Mouse (Mus musculus) MEL (cell line): ENCODE measurements around the gene Arpc5. TPM values are rescaled to one million over a fixed set of nuclear protein-coding genes. Genes with fewer than 3 reads are reported as not detected.

Source experiments
- DNase-seq: peaks from one replicate; pipeline ENCODE4 v3.0.0; 2011; ENCODE audit warnings: low read depth, low spot score
- H3K27ac ChIP-seq: 2 replicates; pipeline ENCODE4 v1.5.1; 2012; ENCODE audit warnings: low read depth, mild to moderate bottlenecking, control low read depth, low read length, moderate library complexity; ENCODE audit not compliant: control insufficient read depth
- H3K27me3 ChIP-seq, 2 experiments: fragments of 150-350 bp in 1 of 2; sonication (generic) in 1 of 2; 2 replicates each; pipeline ENCODE4 v1.6.1; 2012; ENCODE audit warnings: low read length in 2 of 2, mild to moderate bottlenecking in 2 of 2, improper control_type of control experiment in 1 of 2, moderate library complexity in 1 of 2; ENCODE audit not compliant: insufficient read depth in 2 of 2, control insufficient read depth in 1 of 2
- H3K36me3 ChIP-seq, 2 experiments: 2 replicates each; pipeline ENCODE4 v1.6.1; 2012 to 2014; ENCODE audit warnings: low read length in 2 of 2, improper control_type of control experiment in 1 of 2, inconsistent platforms in 1 of 2, mild to moderate bottlenecking in 1 of 2; ENCODE audit not compliant: insufficient read depth in 2 of 2, control insufficient read depth in 1 of 2
- H3K4me1 ChIP-seq, 2 experiments: fragments of 150-350 bp in 1 of 2; sonication (generic) in 1 of 2; 2 replicates each; pipeline ENCODE4 v1.6.1; 2012; ENCODE audit warnings: low read length in 2 of 2, improper control_type of control experiment in 1 of 2, mild to moderate bottlenecking in 1 of 2; ENCODE audit not compliant: insufficient read depth in 2 of 2, control insufficient read depth in 1 of 2
- H3K4me3 ChIP-seq, 2 experiments: fragments of 150-350 bp in 1 of 2; sonication (generic) in 1 of 2; 2 replicates each; pipeline ENCODE4 v1.5.1; 2012; ENCODE audit warnings: low read depth in 2 of 2, low read length in 2 of 2, mild to moderate bottlenecking in 2 of 2, moderate library complexity in 2 of 2, control low read depth in 1 of 2, improper control_type of control experiment in 1 of 2; ENCODE audit not compliant: control insufficient read depth in 1 of 2, insufficient read depth in 1 of 2
- H3K79me2 ChIP-seq: 2 replicates; pipeline ENCODE4 v1.6.1; 2012; ENCODE audit warnings: mild to moderate bottlenecking, low read length, moderate library complexity; ENCODE audit not compliant: control insufficient read depth, poor library complexity, insufficient read depth
- H3K9ac ChIP-seq: 2 replicates; pipeline ENCODE4 v1.6.1; 2012; ENCODE audit warnings: low read depth, mild to moderate bottlenecking, control low read depth, low read length, moderate library complexity; ENCODE audit not compliant: control insufficient read depth, poor library complexity, severe bottlenecking
- H3K9me3 ChIP-seq: fragments of 150-350 bp; sonication (generic); replicated peaks from 2 replicates; pipeline ENCODE4 v1.6.1; 2012; ENCODE audit warnings: mild to moderate bottlenecking, low read length, improper control_type of control experiment, moderate library complexity; ENCODE audit not compliant: insufficient read depth
- CHD1 ChIP-seq: IDR thresholded peaks from 2 replicates; pipeline ENCODE4 v1.6.1; 2012; ENCODE audit warnings: low read depth, mild to moderate bottlenecking, inconsistent platforms, low read length, improper control_type of control experiment
- CTCF ChIP-seq, 3 experiments: IDR thresholded peaks in 2 of 3; conservative IDR thresholded peaks in 1 of 3; 2 replicates each; pipeline ENCODE4 v1.5.1; 2011 to 2012; ENCODE audit warnings: low read length in 3 of 3, low read depth in 2 of 3, mild to moderate bottlenecking in 2 of 3, improper control_type of control experiment in 1 of 3, inconsistent platforms in 1 of 3, mixed read lengths in 1 of 3, moderate library complexity in 1 of 3; ENCODE audit not compliant: control insufficient read depth in 1 of 3, insufficient read depth in 1 of 3, poor library complexity in 1 of 3, severe bottlenecking in 1 of 3
- E2F4 ChIP-seq: IDR thresholded peaks from 2 replicates; pipeline ENCODE4 v1.6.1; 2011; ENCODE audit warnings: low read depth, low read length, improper control_type of control experiment, borderline replicate concordance
- ELF1 ChIP-seq: IDR thresholded peaks from 2 replicates; pipeline ENCODE4 v1.6.1; 2014; ENCODE audit warnings: low read depth, mild to moderate bottlenecking, inconsistent platforms, low read length, improper control_type of control experiment, moderate library complexity
- EP300 ChIP-seq, 2 experiments: IDR thresholded peaks; 2 replicates each; pipeline ENCODE4 v1.6.1; 2011; ENCODE audit warnings: improper control_type of control experiment in 2 of 2, low read length in 2 of 2, low read depth in 1 of 2, mild to moderate bottlenecking in 1 of 2
- ETS1 ChIP-seq: IDR thresholded peaks from 2 replicates; pipeline ENCODE4 v1.6.1; 2012; ENCODE audit warnings: low read depth, mild to moderate bottlenecking, inconsistent platforms, low read length, improper control_type of control experiment, moderate library complexity
- GATA1 ChIP-seq: IDR thresholded peaks from 2 replicates; pipeline ENCODE4 v1.6.1; 2011; ENCODE audit warnings: low read depth, low read length, improper control_type of control experiment
- HCFC1 ChIP-seq: IDR thresholded peaks from 2 replicates; pipeline ENCODE4 v1.6.1; 2012; ENCODE audit warnings: low read depth, mild to moderate bottlenecking, inconsistent platforms, low read length, improper control_type of control experiment, moderate library complexity
- JUND ChIP-seq: IDR thresholded peaks from 2 replicates; pipeline ENCODE4 v1.6.1; 2011; ENCODE audit warnings: low read depth, mild to moderate bottlenecking, improper control_type of control experiment, low read length
- KAT2A ChIP-seq: conservative IDR thresholded peaks from 2 replicates; pipeline ENCODE4 v1.6.1; 2012; ENCODE audit warnings: low read depth, low read length, improper control_type of control experiment, inconsistent platforms
- MAFK ChIP-seq: IDR thresholded peaks from 2 replicates; pipeline ENCODE4 v1.6.1; 2011; ENCODE audit warnings: low read depth, mild to moderate bottlenecking, low read length, improper control_type of control experiment, borderline replicate concordance
- MAZ ChIP-seq: IDR thresholded peaks from 2 replicates; pipeline ENCODE4 v1.6.1; 2012; ENCODE audit warnings: low read depth, mild to moderate bottlenecking, inconsistent platforms, low read length, improper control_type of control experiment
- MEF2A ChIP-seq: IDR thresholded peaks from 2 replicates; pipeline ENCODE4 v1.6.1; 2014; ENCODE audit warnings: low read depth, mild to moderate bottlenecking, inconsistent platforms, low read length, improper control_type of control experiment; ENCODE audit not compliant: poor library complexity, insufficient replicate concordance, severe bottlenecking; ENCODE audit errors: extremely low read depth
- MXI1 ChIP-seq: IDR thresholded peaks from 2 replicates; pipeline ENCODE4 v1.6.1; 2011; ENCODE audit warnings: mild to moderate bottlenecking, low read depth, low read length, improper control_type of control experiment
- MYC ChIP-seq: IDR thresholded peaks from 2 replicates; pipeline ENCODE4 v1.6.1; 2011; ENCODE audit warnings: low read depth, mild to moderate bottlenecking, low read length, improper control_type of control experiment, moderate library complexity
- POLR2A ChIP-seq, 2 experiments: IDR thresholded peaks; 2 replicates each; pipeline ENCODE4 v1.6.1; 2011 to 2012; ENCODE audit warnings: low read length in 2 of 2, mild to moderate bottlenecking in 2 of 2, control low read depth in 1 of 2, improper control_type of control experiment in 1 of 2, low read depth in 1 of 2, moderate library complexity in 1 of 2; ENCODE audit not compliant: control insufficient read depth in 1 of 2, insufficient read depth in 1 of 2, poor library complexity in 1 of 2
- POLR2AphosphoS2 ChIP-seq: IDR thresholded peaks from 2 replicates; pipeline ENCODE4 v1.6.1; 2011; ENCODE audit warnings: low read length, improper control_type of control experiment
- POLR2AphosphoS5 ChIP-seq: IDR thresholded peaks from 2 replicates; pipeline ENCODE4 v1.6.1; 2012; ENCODE audit warnings: low read depth, borderline replicate concordance, mild to moderate bottlenecking, inconsistent platforms, low read length, moderate library complexity, mixed read lengths
- RAD21 ChIP-seq: IDR thresholded peaks from 2 replicates; pipeline ENCODE4 v1.6.1; 2011; ENCODE audit warnings: mild to moderate bottlenecking, low read depth, low read length, improper control_type of control experiment
- RCOR1 ChIP-seq: IDR thresholded peaks from 2 replicates; pipeline ENCODE4 v1.6.1; 2012; ENCODE audit warnings: low read depth, mild to moderate bottlenecking, inconsistent platforms, low read length, improper control_type of control experiment
- SIN3A ChIP-seq: IDR thresholded peaks from 2 replicates; pipeline ENCODE4 v1.6.1; 2012; ENCODE audit warnings: low read length, improper control_type of control experiment, inconsistent platforms
- SMC3 ChIP-seq: IDR thresholded peaks from 2 replicates; pipeline ENCODE4 v1.6.1; 2011; ENCODE audit warnings: low read depth, low read length, improper control_type of control experiment
- TAL1 ChIP-seq: IDR thresholded peaks from 2 replicates; pipeline ENCODE4 v1.6.1; 2012; ENCODE audit warnings: mild to moderate bottlenecking, inconsistent platforms, low read length, moderate library complexity, mixed read lengths
- UBTF ChIP-seq: IDR thresholded peaks from 2 replicates; pipeline ENCODE4 v1.6.1; 2012; ENCODE audit warnings: low read depth, mild to moderate bottlenecking, inconsistent platforms, low read length, improper control_type of control experiment, moderate library complexity, borderline replicate concordance; ENCODE audit not compliant: insufficient read depth
- USF2 ChIP-seq, 2 experiments: IDR thresholded peaks; 2 replicates each; pipeline ENCODE4 v1.6.1; 2011 to 2012; ENCODE audit warnings: improper control_type of control experiment in 2 of 2, low read length in 2 of 2, borderline replicate concordance in 1 of 2, inconsistent platforms in 1 of 2, low read depth in 1 of 2, mild to moderate bottlenecking in 1 of 2; ENCODE audit not compliant: insufficient read depth in 1 of 2
- ZC3H11A ChIP-seq: IDR thresholded peaks from 2 replicates; pipeline ENCODE4 v1.6.1; 2012; ENCODE audit warnings: low read depth, mild to moderate bottlenecking, inconsistent platforms, low read length, improper control_type of control experiment
- ZMIZ1 ChIP-seq: IDR thresholded peaks from 2 replicates; pipeline ENCODE4 v1.6.1; 2012; ENCODE audit warnings: low read depth, mild to moderate bottlenecking, inconsistent platforms, low read length, improper control_type of control experiment, moderate library complexity
- polyA plus RNA-seq, 2 experiments: library from polyadenylated mRNA; stranded (reverse) in 1 of 2; unstranded in 1 of 2; fragments of >175 nt in 1 of 2; fragments of >200 nt in 1 of 2; gene quantifications; 2 replicates each; pipeline versions ENCODE4 v1.2.1 to v1.2.4; 2012; ENCODE audit warnings: low replicate concordance in 2 of 2, low read depth in 1 of 2; ENCODE audit not compliant: insufficient read length in 2 of 2, insufficient read depth in 1 of 2, missing spikeins in 1 of 2
- total RNA-seq: library from RNA; depleted of rRNA; stranded (reverse); fragments of 300-350 nt; gene quantifications from 2 replicates; pipeline ENCODE4 v1.2.3, GENCODE M21; 2012

The Arpc5 gene
- total and polyA plus RNA-seq, 3 experiments, result 119 to 145 TPM; not detected in 1

- H3K36me3 ChIP-seq, result no peaks in the 10 kb centered on the region
- TF ChIP-seq CTCF (IDR thresholded peaks at IDR 0.05 in 2 of 3, conservative IDR thresholded peaks at IDR 0.05 in 1 of 3; ENCODE audit: control insufficient read depth in 1 of 3, insufficient read depth in 1 of 3, low read depth in 2 of 3, low read length in 3 of 3, poor library complexity in 1 of 3, severe bottlenecking in 1 of 3) (no peak), TAL1 (no peak), ETS1 (no peak), SIN3A (no peak), ZC3H11A (no peak), GATA1 (no peak), ZMIZ1 (no peak), MYC (no peak), SMC3 (no peak), POLR2A (IDR thresholded peaks at IDR 0.05; ENCODE audit: control insufficient read depth in 1 of 2, insufficient read depth in 1 of 2, low read depth in 1 of 2, low read length in 2 of 2, poor library complexity in 1 of 2) (no peak), USF2 (IDR thresholded peaks at IDR 0.05; ENCODE audit: borderline replicate concordance in 1 of 2, insufficient read depth in 1 of 2, low read depth in 1 of 2, low read length in 2 of 2) (no peak), MEF2A (no peak), RAD21 (no peak), POLR2AphosphoS5 (no peak), EP300 (IDR thresholded peaks at IDR 0.05; ENCODE audit: low read depth in 1 of 2, low read length in 2 of 2) (no peak), E2F4 (no peak)
- DNase-seq, result no peak
- no peak overlapping the region for H3K4me3 ChIP-seq
- no peaks in the 10 kb centered on the region for H3K9me3 ChIP-seq
- H3K4me1 ChIP-seq, result no peaks in the 10 kb centered on the region
- no peak overlapping the region for H3K9ac ChIP-seq
- no peak overlapping the region for H3K27ac ChIP-seq
- peaks cover 13 to 24% of the 10 kb centered on the region in 2 experiments for H3K27me3 ChIP-seq
- H3K79me2 ChIP-seq, result no peaks in the 10 kb centered on the region
Observed at GRCm38 (mm10) chr1:152738793-152739192, 27.5 kb upstream of the Arpc5 start.

DNA sequence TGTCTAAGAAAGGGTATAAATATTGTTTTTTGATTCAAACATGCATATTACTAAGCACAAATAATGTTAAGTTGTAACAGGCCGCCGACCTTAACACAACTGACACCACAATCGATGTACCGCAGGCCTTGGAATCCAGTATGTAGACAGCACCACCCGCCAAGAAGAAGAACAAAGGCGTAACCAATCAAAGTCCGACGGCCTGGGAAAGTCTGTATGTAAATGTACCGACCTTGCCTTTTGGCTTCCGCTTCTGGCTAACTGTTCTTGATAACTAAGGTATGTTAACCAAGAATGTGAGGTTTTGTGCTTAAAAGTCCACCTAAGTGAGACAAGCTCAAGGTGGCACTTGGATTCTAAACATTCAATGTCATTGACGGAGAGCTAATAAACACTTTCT, 27.0 kb upstream of the Arpc5 start:
- H3K4me1 ChIP-seq, result no peaks in the 10 kb centered on the region
- H3K27me3 ChIP-seq, result peaks cover 13 to 24% of the 10 kb centered on the region in 2 experiments
- H3K36me3 ChIP-seq, result no peaks in the 10 kb centered on the region
- no peak for TF ChIP-seq RCOR1
- TF ChIP-seq CHD1, result no peak
- TF ChIP-seq CTCF (IDR thresholded peaks at IDR 0.05 in 2 of 3, conservative IDR thresholded peaks at IDR 0.05 in 1 of 3; ENCODE audit: control insufficient read depth in 1 of 3, insufficient read depth in 1 of 3, low read depth in 2 of 3, low read length in 3 of 3, poor library complexity in 1 of 3, severe bottlenecking in 1 of 3), result no peak
- TF ChIP-seq ZC3H11A, result no peak
- TF ChIP-seq MXI1, result no peak
- no peak for TF ChIP-seq JUND
- TF ChIP-seq HCFC1, result no peak
- TF ChIP-seq MAZ, result no peak
- no peak for TF ChIP-seq UBTF
- no peak for TF ChIP-seq MAFK
- TF ChIP-seq ZMIZ1, result no peak
- TF ChIP-seq SMC3, result no peak
- no peak for TF ChIP-seq SIN3A
- no peak for TF ChIP-seq POLR2A (IDR thresholded peaks at IDR 0.05; ENCODE audit: control insufficient read depth in 1 of 2, insufficient read depth in 1 of 2, low read depth in 1 of 2, low read length in 2 of 2, poor library complexity in 1 of 2)
- no peak for TF ChIP-seq ELF1
- TF ChIP-seq POLR2AphosphoS2, result no peak
- TF ChIP-seq KAT2A, result no peak
- no peak for TF ChIP-seq TAL1
- TF ChIP-seq GATA1, result no peak
- TF ChIP-seq MEF2A, result no peak
- TF ChIP-seq, all 39 proteins: peak for 0
- Histone ChIP-seq H3K79me2 (no peaks in the 10 kb centered on the region), H3K9ac (no peak overlapping the region), H3K4me3 (no peak overlapping the region), H3K9me3 (no peaks in the 10 kb centered on the region), H3K27ac (no peak overlapping the region)
- DNase-seq, result no peak
